Mouse (Mus musculus): Measurements from ENCODE around the gene Trio.

Gene Trio

DNA sequence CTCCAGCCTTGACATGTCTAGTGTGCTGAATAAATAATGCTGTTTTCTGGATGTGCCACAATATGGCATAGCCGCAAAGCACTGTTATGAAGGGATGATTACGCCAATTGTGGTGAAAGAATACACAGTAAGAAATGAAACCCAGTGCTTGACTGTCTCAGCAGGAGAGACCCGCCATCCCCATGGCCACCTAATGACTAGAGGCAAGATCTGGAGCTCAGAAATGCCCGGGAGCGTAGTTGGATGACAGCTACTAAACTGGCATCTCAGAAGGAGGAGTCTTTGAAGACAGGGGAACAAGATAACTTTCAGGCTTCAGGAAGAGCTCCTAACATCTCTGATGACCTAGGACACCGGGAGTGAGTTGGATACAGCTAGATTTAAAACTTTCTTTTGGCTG lies 12.0 kb upstream of the Trio start:
- in situ Hi-C loops (cut with MboI, MseI): no loop called here

GRCm38 (mm10) chr15:28035601-28036000 lies 10.0 kb upstream of the Trio start:
- in situ Hi-C loops (cut with MboI, MseI): no loop called here

- in situ Hi-C loops (cut with MboI, MseI): no loop called here
Observed at GRCm38 (mm10) chr15:28034636-28035035, 9.0 kb upstream of the Trio start.

- in situ Hi-C loops (cut with MboI, MseI): loop anchor here (5.0 kb wide), 2 partner anchors 48 to 107 kb away; no protein-coding TSS in a partner anchor
Observed at GRCm38 (mm10) chr15:28029371-28029770, 3.7 kb upstream of the Trio start.

DNA sequence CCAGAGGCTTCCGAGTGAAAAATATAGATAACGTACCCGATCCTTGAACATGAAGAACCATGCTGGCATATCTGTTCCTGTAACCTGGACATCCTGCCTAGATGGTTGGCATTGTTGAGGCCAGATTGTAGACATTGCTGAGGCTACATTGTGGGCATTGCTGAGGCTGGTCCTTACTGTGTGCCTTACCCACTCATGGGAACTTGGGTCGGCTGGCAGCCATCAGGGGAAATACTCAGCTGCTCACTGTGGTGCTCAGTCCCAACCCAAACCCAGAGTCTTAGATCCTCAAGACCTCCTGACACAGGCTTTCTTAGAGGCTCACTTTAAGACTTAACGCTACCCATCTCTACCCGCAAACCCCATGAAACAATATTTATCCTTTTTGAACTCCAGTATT lies 2.9 kb upstream of the Trio start:
- in situ Hi-C loops (cut with MboI, MseI): loop anchor here (5.0 kb wide), 2 partner anchors 49 to 106 kb away; no protein-coding TSS in a partner anchor

GRCm38 (mm10) chr15:28026167-28026481 lies 476 bp upstream of the Trio start:
- in situ Hi-C loops (cut with MboI, MseI): loop anchor here (5.0 kb wide), 2 partner anchors 51 to 104 kb away; no protein-coding TSS in a partner anchor

DNA sequence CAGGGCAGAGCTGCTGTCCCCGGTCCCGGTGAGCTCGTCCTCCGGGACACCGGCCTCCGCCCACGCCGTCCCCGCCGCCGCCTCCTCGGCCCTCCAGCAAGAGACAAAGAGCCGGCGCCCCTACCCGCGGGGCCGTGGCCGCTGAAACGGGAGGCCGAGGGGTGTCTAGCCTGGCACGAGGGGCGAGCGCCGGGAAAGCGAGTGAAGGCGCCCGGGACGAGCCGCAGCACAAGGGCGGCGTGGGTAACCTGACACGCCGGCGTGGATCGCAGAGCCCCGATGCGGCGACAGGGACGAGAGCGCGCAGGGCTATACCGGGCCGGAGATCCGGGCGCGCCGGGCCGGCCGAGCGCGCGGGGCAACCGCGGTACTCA lies 696 bp downstream of the Trio start:
- in situ Hi-C loops (cut with MboI, MseI): loop anchor here (5.0 kb wide), 2 partner anchors 52 to 103 kb away; no protein-coding TSS in a partner anchor

DNA sequence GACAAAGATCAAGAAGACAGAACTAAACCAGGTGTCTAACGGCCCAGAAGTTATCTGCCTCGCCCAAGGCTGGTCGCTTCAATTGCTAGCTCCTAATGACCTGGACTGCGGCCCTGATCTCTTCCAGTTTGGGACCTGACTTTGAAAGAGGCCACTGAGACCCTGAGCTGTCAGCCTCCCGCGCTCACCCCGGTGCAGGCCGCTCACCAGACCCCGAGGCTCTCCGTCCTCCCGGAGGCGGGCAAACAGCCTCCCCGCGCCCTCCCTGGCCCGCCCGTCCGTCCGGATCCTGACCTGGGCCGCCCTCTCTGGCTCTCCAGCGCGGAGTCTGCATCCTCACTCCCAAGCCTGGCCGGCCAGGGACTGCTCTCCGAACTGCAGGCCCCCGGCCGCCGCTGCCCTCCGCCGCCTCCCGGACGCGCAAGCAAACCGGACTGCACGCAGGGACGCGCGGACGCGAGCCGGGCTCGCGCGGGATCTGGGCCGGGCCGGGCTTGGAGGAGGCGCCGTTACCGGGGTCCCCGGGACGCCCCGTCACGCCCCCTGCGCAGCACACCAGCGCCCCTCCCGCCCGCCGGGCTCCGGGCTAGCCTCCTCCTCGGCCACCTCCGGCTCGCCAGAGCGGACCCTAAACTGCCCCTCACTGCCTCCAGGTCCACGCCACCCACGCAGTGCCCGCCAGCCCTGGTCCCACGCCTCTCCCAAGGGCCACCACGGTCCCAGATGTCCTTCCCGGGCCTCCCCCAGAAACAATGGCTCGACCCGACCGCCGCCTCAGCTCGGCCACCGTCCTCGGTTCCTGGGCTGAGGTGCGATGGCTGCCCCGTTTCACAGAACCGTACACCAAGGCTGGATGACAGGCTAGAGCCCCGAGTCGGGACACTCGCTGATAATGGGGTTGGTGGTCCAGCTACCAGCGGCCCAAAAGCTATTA lies 1.4 kb downstream of the Trio start:
- in situ Hi-C loops (cut with MboI, MseI): no loop called here

DNA sequence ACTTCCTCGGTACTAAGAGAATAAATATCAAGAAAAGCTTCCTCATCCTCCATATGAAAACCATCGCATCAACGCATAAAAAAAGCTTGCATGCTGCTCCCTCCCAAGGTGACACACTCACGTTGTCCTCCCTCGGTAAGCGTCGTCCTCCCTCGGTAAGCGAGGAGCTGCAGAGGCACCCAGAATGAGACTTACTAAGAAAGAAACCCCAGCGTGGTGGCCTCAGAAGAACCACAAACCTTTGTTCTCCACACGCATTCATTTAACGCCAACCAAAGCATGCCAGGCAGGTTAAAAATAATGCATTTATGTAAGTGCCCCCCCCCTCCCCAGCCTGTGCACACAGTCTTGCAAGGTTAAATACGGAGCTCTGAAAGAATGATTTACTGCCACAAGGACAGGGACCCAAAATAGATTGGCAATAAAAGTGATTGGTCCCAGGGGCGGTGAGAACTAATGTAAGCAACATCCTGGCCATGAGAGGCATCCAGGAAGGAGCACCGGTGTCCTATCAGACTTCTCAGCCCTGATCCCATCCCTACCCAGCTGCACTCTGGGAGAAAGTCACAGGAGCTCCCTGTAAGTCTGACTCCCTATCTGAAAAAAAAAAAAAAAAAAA lies 3.9 kb downstream of the Trio start:
- in situ Hi-C loops (cut with MboI, MseI): no loop called here

- in situ Hi-C loops (cut with MboI, MseI): no loop called here
Observed at GRCm38 (mm10) chr15:28019393-28020070, 6.1 kb downstream of the Trio start.

GRCm38 (mm10) chr15:28007516-28007915 lies 18.1 kb downstream of the Trio start:
- in situ Hi-C loops (cut with MboI, MseI): no loop called here

GRCm38 (mm10) chr15:28004192-28004767 lies 21.4 kb downstream of the Trio start:
- in situ Hi-C loops (cut with MboI, MseI): no loop called here

GRCm38 (mm10) chr15:28002515-28002914 lies 23.1 kb downstream of the Trio start:
- in situ Hi-C loops (cut with MboI, MseI): no loop called here

DNA sequence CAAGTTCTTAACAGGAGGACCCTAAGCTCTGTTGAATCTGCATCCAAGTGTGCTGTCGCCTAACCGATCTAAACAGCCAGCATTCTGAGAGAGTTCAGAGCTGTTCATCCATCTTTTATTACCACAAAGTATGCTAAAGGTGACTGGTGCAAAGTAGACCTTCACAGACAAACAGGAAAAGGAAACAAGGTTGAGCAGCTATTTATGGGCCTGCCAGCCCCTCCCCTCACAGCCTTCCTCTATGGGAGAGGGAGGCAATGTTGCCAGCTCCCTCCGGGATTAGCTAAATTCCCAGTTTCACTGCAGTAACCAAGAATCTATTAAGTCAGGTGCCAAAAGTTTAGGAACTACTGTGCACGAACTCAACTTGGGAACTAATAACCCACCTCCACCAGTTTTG lies 24.3 kb downstream of the Trio start:
- in situ Hi-C loops (cut with MboI, MseI): no loop called here

GRCm38 (mm10) chr15:27998621-27999359 lies 26.9 kb downstream of the Trio start:
- in situ Hi-C loops (cut with MboI, MseI): loop anchor here (5.0 kb wide), 1 partner anchor 41 kb away; no protein-coding TSS in a partner anchor

DNA sequence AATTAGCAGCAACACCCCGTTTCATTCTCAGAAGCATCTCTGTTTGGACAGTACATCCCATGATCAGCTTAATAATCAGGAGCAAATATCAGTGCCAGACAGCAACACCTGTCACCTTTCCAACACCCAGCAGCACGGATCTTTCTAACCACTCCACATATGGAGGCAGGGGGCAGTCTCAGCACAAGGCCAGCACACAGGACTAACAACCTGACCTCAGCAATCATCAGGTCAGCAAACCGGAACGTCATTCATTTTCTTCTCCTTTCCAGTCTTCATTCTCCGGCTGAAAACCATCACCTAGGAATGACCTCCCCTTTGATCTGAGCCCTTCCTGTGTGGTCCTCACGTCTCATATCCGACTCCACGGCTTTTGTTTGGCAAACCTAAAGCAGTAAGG lies 27.7 kb downstream of the Trio start:
- in situ Hi-C loops (cut with MboI, MseI): loop anchor here (5.0 kb wide), 1 partner anchor 41 kb away; no protein-coding TSS in a partner anchor

DNA sequence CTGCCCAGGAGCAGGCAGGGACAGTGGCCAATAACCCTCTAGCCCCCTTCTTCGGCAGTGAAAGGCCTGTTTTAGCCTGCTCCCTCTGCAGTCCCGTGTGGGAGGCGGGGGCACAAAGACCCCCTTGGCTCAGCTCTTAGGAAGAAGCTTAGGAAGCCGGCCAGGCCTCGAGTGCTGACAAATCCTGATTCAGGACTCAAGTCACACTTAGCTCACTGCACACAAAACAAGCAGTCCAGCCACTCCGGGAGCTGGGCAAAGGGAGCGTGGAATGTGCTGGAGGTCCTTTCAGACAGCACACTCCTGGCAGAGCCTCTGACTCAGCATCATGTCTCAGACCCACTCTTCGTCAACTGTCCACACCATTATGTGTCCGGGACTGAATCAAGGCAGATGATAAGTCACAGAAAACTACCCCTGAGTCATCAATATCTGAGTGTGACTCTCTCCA lies 28.2 kb downstream of the Trio start:
- in situ Hi-C loops (cut with MboI, MseI): loop anchor here (5.0 kb wide), 1 partner anchor 40 kb away; no protein-coding TSS in a partner anchor

- in situ Hi-C loops (cut with MboI, MseI): loop anchor here (5.0 kb wide), 1 partner anchor 39 kb away; no protein-coding TSS in a partner anchor
Observed at GRCm38 (mm10) chr15:27996750-27997149, 28.9 kb downstream of the Trio start.

- in situ Hi-C loops (cut with MboI, MseI): loop anchor here (5.0 kb wide), 1 partner anchor 38 kb away; no protein-coding TSS in a partner anchor
Observed at GRCm38 (mm10) chr15:27995421-27995820, 30.2 kb downstream of the Trio start.

DNA sequence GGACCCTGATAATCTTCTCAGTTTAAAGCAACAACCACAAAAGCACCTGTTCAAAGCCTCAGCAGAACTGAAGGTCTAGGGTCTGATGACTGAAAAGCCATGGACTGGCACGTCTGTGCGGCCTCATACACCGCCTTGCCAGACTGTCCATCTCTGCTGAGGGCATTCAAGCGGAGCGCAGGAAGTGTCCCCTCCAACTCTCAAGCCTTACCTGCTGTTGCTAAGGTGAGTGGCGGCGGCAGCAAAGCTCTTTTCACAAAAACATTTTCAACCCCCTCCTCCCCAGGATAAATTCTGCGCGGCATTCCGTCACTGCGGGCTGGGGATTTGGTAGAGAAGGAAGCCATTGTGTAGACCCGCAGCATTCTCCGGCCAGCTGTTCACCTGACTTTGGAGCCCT lies 30.8 kb downstream of the Trio start:
- in situ Hi-C loops (cut with MboI, MseI): loop anchor here (5.0 kb wide), 1 partner anchor 38 kb away; no protein-coding TSS in a partner anchor

GRCm38 (mm10) chr15:27993528-27993927 lies 32.1 kb downstream of the Trio start:
- in situ Hi-C loops (cut with MboI, MseI): no loop called here
